Comparison of ENCODE assay signal across 8 mouse cellular contexts in the genomic region with DNA sequence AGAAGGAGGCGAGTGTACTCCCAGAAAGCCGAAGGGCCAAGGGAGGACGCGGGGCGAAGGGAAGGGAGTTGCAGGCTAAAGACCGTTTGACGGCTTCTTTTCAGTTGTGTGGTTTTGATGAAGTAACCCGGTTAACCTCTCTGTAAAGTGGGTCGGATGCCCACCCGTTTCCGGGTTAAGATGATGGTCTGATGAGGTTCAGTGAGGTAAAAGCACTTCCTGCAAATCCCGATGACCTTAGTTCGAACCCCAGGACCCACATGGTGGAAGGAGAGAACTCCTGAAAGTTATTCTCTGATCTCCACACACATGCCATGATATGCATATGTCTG. TPM values are rescaled to one million over a fixed set of nuclear protein-coding genes. Genes with fewer than 3 reads are reported as not detected.
DNase-seq lines count a peak whose midpoint lies in the region; ATAC-seq lines count a peak whose summit lies in the region.

No protein-coding gene starts in this region.

- peaks cover 23% of the 10 kb centered on the region for H3K36me3 ChIP-seq in lung, embryonic 15.5 days
- peaks cover 35% of the 10 kb centered on the region for H3K36me3 ChIP-seq in embryonic facial prominence, embryonic 15.5 days
- H3K36me3 ChIP-seq in limb, embryonic 10.5 days, result peaks cover 38% of the 10 kb centered on the region
- H3K36me3 ChIP-seq in neural tube, embryonic 15.5 days, result peaks cover 23% of the 10 kb centered on the region

- H3K27me3 ChIP-seq in lung, embryonic 15.5 days, result no peaks in the 10 kb centered on the region
- H3K27me3 ChIP-seq in embryonic facial prominence, embryonic 15.5 days, result no peaks in the 10 kb centered on the region
- no peaks in the 10 kb centered on the region for H3K27me3 ChIP-seq in limb, embryonic 10.5 days (ENCODE audit: low read depth, poor library complexity, severe bottlenecking)
- no peaks in the 10 kb centered on the region for H3K27me3 ChIP-seq in neural tube, embryonic 15.5 days (replicated peaks)

- peak overlapping the region; percentile 69 for H3K4me3 ChIP-seq in lung, embryonic 15.5 days
- H3K4me3 ChIP-seq in embryonic facial prominence, embryonic 15.5 days (replicated peaks), result peak overlapping the region; percentile 84
- H3K4me3 ChIP-seq in limb, embryonic 10.5 days, result peak overlapping the region; percentile 80
- H3K4me3 ChIP-seq in neural tube, embryonic 15.5 days (replicated peaks), result peak overlapping the region; percentile 84

- peak; percentile 1; the same call in 1 of the 2 replicates for ATAC-seq in lung, embryonic 15.5 days (ENCODE audit: borderline replicate concordance, extremely low read depth, low FRiP score, low TSS enrichment)
- no peak for ATAC-seq in embryonic facial prominence, embryonic 15.5 days (ENCODE audit: insufficient number of reproducible peaks, low FRiP score, low TSS enrichment, low read depth)
- no peak; the same call in 1 of the 2 replicates for ATAC-seq in neural tube, embryonic 15.5 days (ENCODE audit: low FRiP score)

- no peaks in the 10 kb centered on the region for H3K9me3 ChIP-seq in lung, embryonic 15.5 days
- no peaks in the 10 kb centered on the region for H3K9me3 ChIP-seq in embryonic facial prominence, embryonic 15.5 days (replicated peaks)
- H3K9me3 ChIP-seq in limb, embryonic 10.5 days (replicated peaks), result no peaks in the 10 kb centered on the region
- no peaks in the 10 kb centered on the region for H3K9me3 ChIP-seq in neural tube, embryonic 15.5 days (replicated peaks)

- under 1% methylated on average over 13 of the region's 13 CpGs for WGBS in lung, embryonic 15.5 days
- WGBS in embryonic facial prominence, embryonic 15.5 days, result under 1% methylated on average over 13 of the region's 13 CpGs
- WGBS in limb, embryonic 10.5 days, result 2% methylated on average over 13 of the region's 13 CpGs
- WGBS in neural tube, embryonic 15.5 days, result 2% methylated on average over 13 of the region's 13 CpGs

- H3K4me2 ChIP-seq in lung, embryonic 15.5 days, result peak overlapping the region; percentile 61
- peak overlapping the region; percentile 49 for H3K4me2 ChIP-seq in embryonic facial prominence, embryonic 15.5 days (replicated peaks)
- peak overlapping the region; percentile 63 for H3K4me2 ChIP-seq in neural tube, embryonic 15.5 days

- H3K27ac ChIP-seq in lung, embryonic 15.5 days, result peak overlapping the region; percentile 66; the same call in 1 of the 2 replicates
- peak overlapping the region; percentile 66; the same call in 1 of the 2 replicates for H3K27ac ChIP-seq in embryonic facial prominence, embryonic 15.5 days (replicated peaks)
- H3K27ac ChIP-seq in limb, embryonic 10.5 days, result peak overlapping the region; percentile 93
- H3K27ac ChIP-seq in neural tube, embryonic 15.5 days (replicated peaks), result peak overlapping the region; percentile 87

- no peak for DNase-seq in lung, postnatal 14 days
- no peak for DNase-seq in limb, embryonic 10.5 days (ENCODE audit: low spot score)
- DNase-seq in ovary, adult 18-20 months (ENCODE audit: low spot score), result no peak
- DNase-seq in gastrocnemius, postnatal 4 days (ENCODE audit: low spot score in 2 of 2), result no peak
- DNase-seq in urinary bladder, postnatal 25 days (ENCODE audit: low spot score), result no peak

- H3K9ac ChIP-seq in lung, embryonic 15.5 days, result peak overlapping the region; percentile 74
- peak overlapping the region; percentile 76 for H3K9ac ChIP-seq in embryonic facial prominence, embryonic 15.5 days
- peak overlapping the region; percentile 76 for H3K9ac ChIP-seq in neural tube, embryonic 15.5 days (replicated peaks)

- H3K4me1 ChIP-seq in lung, embryonic 15.5 days, result peaks cover 10% of the 10 kb centered on the region; the same call in 1 of the 2 replicates
- H3K4me1 ChIP-seq in embryonic facial prominence, embryonic 15.5 days, result peaks cover 15% of the 10 kb centered on the region; the same call in 1 of the 2 replicates
- H3K4me1 ChIP-seq in limb, embryonic 10.5 days, result peaks cover 23% of the 10 kb centered on the region
- peaks cover 30% of the 10 kb centered on the region for H3K4me1 ChIP-seq in neural tube, embryonic 15.5 days

RNA-seq across cellular contexts. Expression of a gene that starts 0.5 kb away (rescaled TPM):
- polyA plus RNA-seq in lung, embryonic 15.5 days (2015; fragmentation: Nextera tagmentation; extraction: Ambion mirVana), result 18.8 and 19.5 TPM in 2 replicates
- polyA plus RNA-seq in embryonic facial prominence, embryonic 15.5 days (2015; fragmentation: Nextera tagmentation; extraction: Ambion mirVana), result 19.0 and 21.7 TPM in 2 replicates
- 28.7 and 30.4 TPM in 2 replicates for polyA plus RNA-seq in limb, embryonic 10.5 days (2016; fragmentation: Nextera tagmentation; extraction: Ambion mirVana)
- 23.9 and 26.1 TPM in 2 replicates for polyA plus RNA-seq in neural tube, embryonic 15.5 days (2015; fragmentation: Nextera tagmentation; extraction: Ambion mirVana)
- 10 to 100 TPM; 16.7 to 17.2 TPM for total RNA-seq in gastrocnemius, postnatal 4 days (2021)

RNA-seq across cellular contexts. Expression of a gene that starts 0.7 kb away (rescaled TPM):
- 42.6 and 53.4 TPM in 2 replicates for polyA plus RNA-seq in lung, embryonic 15.5 days (2015; fragmentation: Nextera tagmentation; extraction: Ambion mirVana)
- polyA plus RNA-seq in embryonic facial prominence, embryonic 15.5 days (2015; fragmentation: Nextera tagmentation; extraction: Ambion mirVana), result 54.1 and 61.4 TPM in 2 replicates
- polyA plus RNA-seq in limb, embryonic 10.5 days (2016; fragmentation: Nextera tagmentation; extraction: Ambion mirVana), result 62.1 and 64.2 TPM in 2 replicates
- polyA plus RNA-seq in neural tube, embryonic 15.5 days (2015; fragmentation: Nextera tagmentation; extraction: Ambion mirVana), result 64.2 and 68.0 TPM in 2 replicates
- total RNA-seq in gastrocnemius, postnatal 4 days (2021), result 10 to 100 TPM; 24.6 to 25.9 TPM

RNA-seq across cellular contexts. Expression of a gene that starts 20.6 kb away (rescaled TPM):
- polyA plus RNA-seq in lung, embryonic 15.5 days (2015; fragmentation: Nextera tagmentation; extraction: Ambion mirVana), result 0.49 and 0.79 TPM in 2 replicates
- 0.36 and 0.37 TPM in 2 replicates for polyA plus RNA-seq in embryonic facial prominence, embryonic 15.5 days (2015; fragmentation: Nextera tagmentation; extraction: Ambion mirVana)
- not detected in 2 replicates for polyA plus RNA-seq in limb, embryonic 10.5 days (2016; fragmentation: Nextera tagmentation; extraction: Ambion mirVana)
- 0.40 TPM in 1 of 2 replicates, not detected in the other for polyA plus RNA-seq in neural tube, embryonic 15.5 days (2015; fragmentation: Nextera tagmentation; extraction: Ambion mirVana)
- total RNA-seq in gastrocnemius, postnatal 4 days (2021), result not detected

RNA-seq across cellular contexts. Expression of a gene that starts 28.0 kb away (rescaled TPM):
- 30.6 and 31.9 TPM in 2 replicates for polyA plus RNA-seq in lung, embryonic 15.5 days (2015; fragmentation: Nextera tagmentation; extraction: Ambion mirVana)
- polyA plus RNA-seq in embryonic facial prominence, embryonic 15.5 days (2015; fragmentation: Nextera tagmentation; extraction: Ambion mirVana), result 29.8 and 33.0 TPM in 2 replicates
- polyA plus RNA-seq in limb, embryonic 10.5 days (2016; fragmentation: Nextera tagmentation; extraction: Ambion mirVana), result 8.9 and 9.5 TPM in 2 replicates
- 0.49 and 11.0 TPM in 2 replicates for polyA plus RNA-seq in neural tube, embryonic 15.5 days (2015; fragmentation: Nextera tagmentation; extraction: Ambion mirVana)
- under 1 TPM in 1 of 2 experiments, not detected in 1; 0.15 TPM for total RNA-seq in gastrocnemius, postnatal 4 days (2021)

RNA-seq across cellular contexts. Expression of a gene that starts 34.8 kb away (rescaled TPM):
- 0.45 and 0.48 TPM in 2 replicates for polyA plus RNA-seq in lung, embryonic 15.5 days (2015; fragmentation: Nextera tagmentation; extraction: Ambion mirVana)
- 5.0 and 5.4 TPM in 2 replicates for polyA plus RNA-seq in embryonic facial prominence, embryonic 15.5 days (2015; fragmentation: Nextera tagmentation; extraction: Ambion mirVana)
- 0.73 and 0.95 TPM in 2 replicates for polyA plus RNA-seq in limb, embryonic 10.5 days (2016; fragmentation: Nextera tagmentation; extraction: Ambion mirVana)
- polyA plus RNA-seq in neural tube, embryonic 15.5 days (2015; fragmentation: Nextera tagmentation; extraction: Ambion mirVana), result 0.69 and 0.78 TPM in 2 replicates
- total RNA-seq in gastrocnemius, postnatal 4 days (2021), result under 1 TPM in 1 of 2 experiments, not detected in 1; 0.10 TPM
